Mouse (Mus musculus) bone marrow macrophage, adult 2 months (primary cell): ENCODE data around the gene Psmb8. TPM values are rescaled to one million over a fixed set of nuclear protein-coding genes. Genes with fewer than 3 reads are reported as not detected.

ENCODE experiments used
- H3K27ac ChIP-seq: 2 replicates; pipeline ENCODE4 v1.5.1; 2012; ENCODE audit warnings: low read depth, low read length; ENCODE audit not compliant: insufficient read depth
- H3K4me1 ChIP-seq: 2 replicates; pipeline ENCODE4 v1.6.1; 2012; ENCODE audit warnings: low read length; ENCODE audit not compliant: control insufficient read depth, insufficient read depth
- H3K4me3 ChIP-seq: 2 replicates; pipeline ENCODE4 v1.5.1; 2012; ENCODE audit warnings: mild to moderate bottlenecking, low read length, moderate library complexity; ENCODE audit not compliant: insufficient read depth
- CTCF ChIP-seq: IDR thresholded peaks from 2 replicates; pipeline ENCODE4 v1.5.1; 2012; ENCODE audit warnings: low read depth, mild to moderate bottlenecking, low read length, moderate library complexity
- POLR2A ChIP-seq: IDR thresholded peaks from 2 replicates; pipeline ENCODE4 v1.6.1; 2012; ENCODE audit warnings: mild to moderate bottlenecking, low read depth, low read length, borderline replicate concordance
- polyA plus RNA-seq: library from polyadenylated mRNA; stranded (reverse); fragments of >200 nt; gene quantifications from 2 replicates; pipeline ENCODE4 v1.2.4, GENCODE M21; 2012; ENCODE audit not compliant: missing spikeins, insufficient read depth, insufficient read length

Psmb8 gene
- polyA plus RNA-seq, 1 experiment: 201 TPM

DNA sequence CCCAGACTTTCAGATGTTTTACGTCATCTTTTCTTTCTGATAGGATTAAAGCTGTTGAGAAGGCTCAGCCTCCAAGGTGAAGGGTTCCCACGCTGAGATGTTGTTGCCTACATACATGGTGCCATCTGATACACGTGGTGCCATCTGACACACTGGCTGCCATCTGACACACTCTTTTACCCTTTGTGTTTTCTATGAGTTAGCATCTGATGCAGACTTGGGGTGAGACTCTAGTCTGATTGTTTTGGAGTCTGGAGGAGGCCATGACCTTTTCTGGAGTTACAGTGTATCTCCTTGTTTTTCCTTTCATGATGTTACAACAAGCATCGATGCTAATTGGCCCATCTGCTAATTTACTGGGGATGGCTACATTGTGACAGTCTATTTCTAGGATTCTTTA, 47.1 kb downstream of the Psmb8 start:
- TF ChIP-seq CTCF (no peak), POLR2A (no peak)
- Histone ChIP-seq H3K4me1 (peaks cover 8% of the 10 kb centered on the region), H3K4me3 (no peak overlapping the region), H3K27ac (no peak overlapping the region)

DNA sequence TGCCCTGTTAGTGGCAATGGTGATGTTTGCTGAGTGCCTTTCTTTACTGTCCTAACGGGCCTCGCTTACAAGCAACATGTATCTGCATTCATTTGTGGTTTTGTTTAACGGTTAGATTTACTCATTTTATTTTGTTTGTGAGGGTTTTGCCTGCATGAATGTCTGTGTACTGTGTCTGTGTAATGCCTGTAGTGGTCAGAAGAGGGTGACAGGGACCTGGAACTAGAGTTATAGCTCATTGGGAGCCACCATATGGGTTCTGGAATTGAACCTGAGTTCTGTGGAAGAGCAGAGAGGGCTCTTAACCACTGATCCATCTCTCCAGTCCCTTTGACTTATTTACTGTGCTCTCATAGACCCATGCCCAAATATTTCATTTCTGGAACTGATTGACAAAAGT, 49.5 kb downstream of the Psmb8 start:
- Histone ChIP-seq H3K27ac (no peak overlapping the region), H3K4me3 (no peak overlapping the region), H3K4me1 (peaks cover 4% of the 10 kb centered on the region)

DNA sequence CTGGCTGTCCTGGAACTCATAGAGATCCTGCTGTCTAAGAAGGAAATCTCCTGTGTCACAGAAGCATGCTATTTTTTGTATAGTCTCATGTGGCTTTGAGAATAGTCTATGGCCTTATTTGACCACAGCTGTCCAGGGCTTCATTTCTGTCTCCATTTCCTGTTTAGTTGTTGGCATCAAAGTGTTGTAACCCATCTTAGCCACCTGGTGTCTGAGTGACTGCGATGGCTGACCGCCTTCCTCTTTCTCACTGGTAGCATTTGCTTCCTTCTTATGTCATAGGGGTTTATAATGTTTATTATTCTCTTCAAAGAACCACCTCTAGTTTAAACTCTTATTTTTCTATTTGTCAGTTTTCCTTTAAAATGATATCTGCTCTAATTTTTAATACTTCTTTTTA, 51.2 kb downstream of the Psmb8 start:
- TF ChIP-seq CTCF: no peak
- no peak for TF ChIP-seq POLR2A
- H3K27ac ChIP-seq: no peak overlapping the region
- H3K4me3 ChIP-seq: no peak overlapping the region
- H3K4me1 ChIP-seq: peaks cover 4% of the 10 kb centered on the region

More for the DNA sequence above, 49.5 kb downstream of the Psmb8 start:
- TF ChIP-seq POLR2A (no peak), CTCF (no peak)

DNA sequence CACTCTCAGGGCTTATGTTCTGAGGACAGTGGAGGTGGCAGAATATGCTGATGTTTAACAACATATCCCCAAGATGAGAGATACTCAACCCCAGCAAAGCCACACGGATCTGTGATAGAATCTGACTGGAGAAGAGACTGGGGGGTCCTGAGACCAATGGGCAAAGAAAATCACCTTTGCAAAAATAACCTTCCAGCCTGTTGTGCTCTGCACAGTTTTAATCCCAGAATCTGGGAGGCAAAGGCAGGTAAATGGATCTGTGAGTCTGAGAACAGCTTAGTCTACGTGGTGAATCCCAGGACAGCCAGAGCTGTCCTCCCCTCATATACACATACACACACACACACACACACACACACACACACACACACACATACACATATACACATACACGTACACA, 51.8 kb downstream of the Psmb8 start:
- peaks cover 4% of the 10 kb centered on the region for H3K4me1 ChIP-seq
- no peak for TF ChIP-seq CTCF
- no peak for TF ChIP-seq POLR2A
- H3K27ac ChIP-seq: no peak overlapping the region

DNA sequence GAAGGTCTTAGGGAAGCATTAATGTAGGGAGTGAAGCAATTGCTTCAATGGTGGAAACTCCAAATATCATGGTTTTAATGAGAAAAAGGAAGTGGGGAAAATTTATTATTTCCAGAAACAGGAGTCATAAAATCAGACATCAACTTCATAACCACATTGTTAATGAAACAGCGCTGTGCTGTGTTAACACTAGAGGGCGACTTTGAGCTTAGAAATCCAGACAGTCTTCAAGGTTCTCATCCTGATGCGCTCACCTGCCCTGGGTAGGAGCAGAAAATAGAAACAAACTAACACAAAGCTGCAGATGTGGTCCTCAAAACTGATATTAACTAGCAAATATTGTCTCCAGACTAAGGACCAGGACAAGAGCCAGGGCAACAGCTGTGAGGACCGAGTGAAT, 52.4 kb downstream of the Psmb8 start:
- TF ChIP-seq POLR2A (no peak), CTCF (no peak)
- Histone ChIP-seq H3K27ac (no peak overlapping the region), H3K4me3 (no peak overlapping the region), H3K4me1 (peaks cover 4% of the 10 kb centered on the region)

More for the DNA sequence above, 51.8 kb downstream of the Psmb8 start:
- H3K4me3 ChIP-seq: no peak overlapping the region

Other genes starting within 250 kb of the Psmb8 start
- gene B3galt4, start 246.2 kb upstream of the Psmb8 start, polyA plus RNA-seq: 8.3 and 8.7 TPM in 2 replicates
- 41.3 and 49.7 TPM in 2 replicates for gene Vps52, start 241.9 kb upstream of the Psmb8 start, polyA plus RNA-seq
- 1,144 and 1,230 TPM in 2 replicates for gene Rps18, start 241.7 kb upstream of the Psmb8 start, polyA plus RNA-seq
- 2,635 and 2,812 TPM in 2 replicates for gene H2-K1, start 197.4 kb upstream of the Psmb8 start, polyA plus RNA-seq
- gene Ring1, start 173.0 kb upstream of the Psmb8 start, polyA plus RNA-seq: 22.8 and 22.9 TPM in 2 replicates
- 64.2 and 78.0 TPM in 2 replicates for gene H2-Ke6, start 169.7 kb upstream of the Psmb8 start, polyA plus RNA-seq
- gene Slc39a7, start 166.0 kb upstream of the Psmb8 start, polyA plus RNA-seq: 62.3 and 70.1 TPM in 2 replicates
- gene Rxrb, start 165.9 kb upstream of the Psmb8 start, polyA plus RNA-seq: 50.2 and 51.9 TPM in 2 replicates
- 0.51 and 0.61 TPM in 2 replicates for gene Col11a2, start 158.3 kb upstream of the Psmb8 start, polyA plus RNA-seq
- gene H2-Oa, start 105.4 kb upstream of the Psmb8 start, polyA plus RNA-seq: 0.88 TPM in 1 of 2 replicates, not detected in the other
- 206 and 214 TPM in 2 replicates for gene H2-DMa, start 78.2 kb upstream of the Psmb8 start, polyA plus RNA-seq
- gene Brd2, start 75.1 kb upstream of the Psmb8 start, polyA plus RNA-seq: 156 and 185 TPM in 2 replicates
- gene H2-DMb2, start 54.4 kb upstream of the Psmb8 start, polyA plus RNA-seq: 3.0 and 4.9 TPM in 2 replicates
- gene H2-DMb1, start 44.6 kb upstream of the Psmb8 start, polyA plus RNA-seq: 232 and 258 TPM in 2 replicates
- 56.2 and 60.8 TPM in 2 replicates for gene Tap1, start 10.2 kb upstream of the Psmb8 start, polyA plus RNA-seq
- 134 TPM in 2 replicates for gene Psmb9, start 10.0 kb upstream of the Psmb8 start, polyA plus RNA-seq
- gene Tap2, start 5.8 kb downstream of the Psmb8 start, polyA plus RNA-seq: 51.8 and 56.6 TPM in 2 replicates
- 1.9 and 2.0 TPM in 2 replicates for gene H2-Ob, start 41.2 kb downstream of the Psmb8 start, polyA plus RNA-seq
- gene H2-Ab1, start 60.0 kb downstream of the Psmb8 start, polyA plus RNA-seq: 1,609 and 1,701 TPM in 2 replicates
- 2,467 and 2,568 TPM in 2 replicates for gene H2-Aa, start 90.1 kb downstream of the Psmb8 start, polyA plus RNA-seq
- 1,267 and 1,387 TPM in 2 replicates for gene H2-Eb1, start 108.1 kb downstream of the Psmb8 start, polyA plus RNA-seq
- 0.31 TPM in 1 of 2 replicates, not detected in the other for gene H2-Eb2, start 127.9 kb downstream of the Psmb8 start, polyA plus RNA-seq
- gene Btnl2, start 157.1 kb downstream of the Psmb8 start, polyA plus RNA-seq: 0.41 and 0.71 TPM in 2 replicates
- not detected in 2 replicates for gene Btnl1, start 179.4 kb downstream of the Psmb8 start, polyA plus RNA-seq
- gene BC051142, start 201.1 kb downstream of the Psmb8 start, polyA plus RNA-seq: 0.95 TPM in 1 of 2 replicates, not detected in the other